Mouse (Mus musculus): Measurements from ENCODE around the gene Itgb7.

The Itgb7 gene

GRCm38 (mm10) chr15:102248812-102249191 lies 17.1 kb upstream of the Itgb7 start:
- no peak for DNase-seq (ENCODE audit: low spot score)

- no peak for DNase-seq (ENCODE audit: low spot score)
Measured at GRCm38 (mm10) chr15:102248131-102248811, 16.5 kb upstream of the Itgb7 start.

- DNase-seq (ENCODE audit: low spot score) = peak; percentile 84
Measured at GRCm38 (mm10) chr15:102247252-102248130, 15.7 kb upstream of the Itgb7 start.

- DNase-seq (ENCODE audit: low spot score) = peak; percentile 96
Measured at GRCm38 (mm10) chr15:102246866-102247251, 15.1 kb upstream of the Itgb7 start.

- peak; percentile 82 for DNase-seq (ENCODE audit: low spot score)
Measured at GRCm38 (mm10) chr15:102245891-102246741, 14.4 kb upstream of the Itgb7 start.

GRCm38 (mm10) chr15:102245461-102245881 lies 13.7 kb upstream of the Itgb7 start:
- DNase-seq (ENCODE audit: low spot score) = no peak

GRCm38 (mm10) chr15:102244306-102245191 lies 12.8 kb upstream of the Itgb7 start:
- no peak for DNase-seq (ENCODE audit: low spot score)

GRCm38 (mm10) chr15:102243229-102244190 lies 11.8 kb upstream of the Itgb7 start:
- no peak for DNase-seq (ENCODE audit: low spot score)

- no peak for DNase-seq (ENCODE audit: low spot score)
Measured at GRCm38 (mm10) chr15:102242404-102243228, 10.9 kb upstream of the Itgb7 start.

- no peak for DNase-seq (ENCODE audit: low spot score)
Measured at GRCm38 (mm10) chr15:102240607-102241006, 8.9 kb upstream of the Itgb7 start.

GRCm38 (mm10) chr15:102239851-102240250 lies 8.1 kb upstream of the Itgb7 start:
- DNase-seq (ENCODE audit: low spot score) = no peak

- peak; percentile 71 for DNase-seq (ENCODE audit: low spot score)
Measured at GRCm38 (mm10) chr15:102239260-102239590, 7.5 kb upstream of the Itgb7 start.

- DNase-seq (ENCODE audit: low spot score) = no peak
Measured at GRCm38 (mm10) chr15:102238543-102239259, 7.0 kb upstream of the Itgb7 start.

GRCm38 (mm10) chr15:102235371-102236027 lies 3.8 kb upstream of the Itgb7 start:
- no peak for DNase-seq (ENCODE audit: low spot score)

GRCm38 (mm10) chr15:102233896-102234295 lies 2.2 kb upstream of the Itgb7 start:
- no peak for DNase-seq (ENCODE audit: low spot score)

- DNase-seq (ENCODE audit: low spot score) = no peak
Measured at GRCm38 (mm10) chr15:102232764-102233163, 1.0 kb upstream of the Itgb7 start.

GRCm38 (mm10) chr15:102230408-102231321 lies 1.1 kb downstream of the Itgb7 start:
- DNase-seq (ENCODE audit: low spot score) = no peak

Measured in yolk sac, embryonic 10.5 days (tissue).